Mouse (Mus musculus): ENCODE measurements around the gene Pdhb. TPM values are rescaled to one million over a fixed set of nuclear protein-coding genes. Genes with fewer than 3 reads are reported as not detected.

Gene Pdhb
- polyA plus RNA-seq, 1 experiment = 193 TPM

- H3K36me3 ChIP-seq (ENCODE audit: control insufficient read depth, insufficient read depth) = peaks cover 41% of the 10 kb centered on the region
- H3K4me3 ChIP-seq = no peak overlapping the region
- H3K4me2 ChIP-seq (ENCODE audit: low read depth) = no peak overlapping the region
- H3K27me3 ChIP-seq (ENCODE audit: control insufficient read depth, insufficient read depth, insufficient read length) = no peaks in the 10 kb centered on the region
- no peaks in the 10 kb centered on the region for H3K79me2 ChIP-seq (ENCODE audit: control insufficient read depth, insufficient read depth)
- no peak for TF ChIP-seq SRF (IDR thresholded peaks at IDR 0.05; ENCODE audit: control insufficient read depth, insufficient read length, low read depth)
- TF ChIP-seq USF1 (IDR thresholded peaks at IDR 0.05; ENCODE audit: low read depth) = no peak
- TF ChIP-seq POLR2AphosphoS2 (IDR thresholded peaks at IDR 0.05; ENCODE audit: insufficient read length, low read depth) = no peak
- no peak for TF ChIP-seq MYOG (IDR thresholded peaks at IDR 0.05; ENCODE audit: control insufficient read depth in 1 of 3, insufficient read depth in 1 of 3, insufficient read length in 2 of 3, low read depth in 2 of 3)
- TF ChIP-seq REST (IDR thresholded peaks at IDR 0.05; ENCODE audit: insufficient read depth, insufficient read length) = no peak
- no peak for TF ChIP-seq TCF3 (IDR thresholded peaks at IDR 0.05; ENCODE audit: insufficient read length, low read depth)
- no peak for TF ChIP-seq E2F4 (IDR thresholded peaks at IDR 0.05; ENCODE audit: insufficient read depth)
- TF ChIP-seq POLR2A (IDR thresholded peaks at IDR 0.05; ENCODE audit: insufficient read length, low read depth) = no peak
- TF ChIP-seq TCF12 (IDR thresholded peaks at IDR 0.05; ENCODE audit: insufficient read depth, poor library complexity, severe bottlenecking) = no peak
- no peak for TF ChIP-seq CEBPB (IDR thresholded peaks at IDR 0.05; ENCODE audit: insufficient read depth, poor library complexity, severe bottlenecking)
- TF ChIP-seq MAX (IDR thresholded peaks at IDR 0.05; ENCODE audit: low read depth) = no peak
- no peak for TF ChIP-seq MYOD1 (IDR thresholded peaks at IDR 0.05; ENCODE audit: control insufficient read depth in 1 of 3, insufficient read length in 2 of 3, low read depth in 2 of 3)
- no peak overlapping the region for H3ac ChIP-seq (ENCODE audit: control insufficient read depth, insufficient read length)
These were observed 8.4 kb downstream of the Pdhb start for GRCm38 (mm10) chr14:8164463-8164862.

- Histone ChIP-seq H3K36me3 (ENCODE audit: control insufficient read depth, insufficient read depth) (peaks cover 25% of the 10 kb centered on the region), H3K27me3 (ENCODE audit: control insufficient read depth, insufficient read depth, insufficient read length) (no peaks in the 10 kb centered on the region), H3K79me2 (ENCODE audit: control insufficient read depth, insufficient read depth) (no peaks in the 10 kb centered on the region), H3K4me2 (ENCODE audit: low read depth) (no peak overlapping the region), H3K4me3 (no peak overlapping the region), H3ac (ENCODE audit: control insufficient read depth, insufficient read length) (no peak overlapping the region)
- TF ChIP-seq USF1 (IDR thresholded peaks at IDR 0.05; ENCODE audit: low read depth) (no peak), TCF12 (IDR thresholded peaks at IDR 0.05; ENCODE audit: insufficient read depth, poor library complexity, severe bottlenecking) (no peak), MYOG (IDR thresholded peaks at IDR 0.05; ENCODE audit: control insufficient read depth in 1 of 3, insufficient read depth in 1 of 3, insufficient read length in 2 of 3, low read depth in 2 of 3) (no peak), E2F4 (IDR thresholded peaks at IDR 0.05; ENCODE audit: insufficient read depth) (no peak), POLR2AphosphoS2 (IDR thresholded peaks at IDR 0.05; ENCODE audit: insufficient read length, low read depth) (no peak), REST (IDR thresholded peaks at IDR 0.05; ENCODE audit: insufficient read depth, insufficient read length) (no peak), MAX (IDR thresholded peaks at IDR 0.05; ENCODE audit: low read depth) (no peak), CEBPB (IDR thresholded peaks at IDR 0.05; ENCODE audit: insufficient read depth, poor library complexity, severe bottlenecking) (no peak), POLR2A (IDR thresholded peaks at IDR 0.05; ENCODE audit: insufficient read length, low read depth) (no peak), TCF3 (IDR thresholded peaks at IDR 0.05; ENCODE audit: insufficient read length, low read depth) (no peak), SRF (IDR thresholded peaks at IDR 0.05; ENCODE audit: control insufficient read depth, insufficient read length, low read depth) (no peak), MYOD1 (IDR thresholded peaks at IDR 0.05; ENCODE audit: control insufficient read depth in 1 of 3, insufficient read length in 2 of 3, low read depth in 2 of 3) (no peak)
These were observed 11.0 kb downstream of the Pdhb start for GRCm38 (mm10) chr14:8161777-8162176.

- Histone ChIP-seq H3K4me3 (no peak overlapping the region), H3K36me3 (ENCODE audit: control insufficient read depth, insufficient read depth) (peaks cover 13% of the 10 kb centered on the region), H3K27me3 (ENCODE audit: control insufficient read depth, insufficient read depth, insufficient read length) (no peaks in the 10 kb centered on the region), H3K79me2 (ENCODE audit: control insufficient read depth, insufficient read depth) (no peaks in the 10 kb centered on the region), H3K4me2 (ENCODE audit: low read depth) (no peak overlapping the region), H3ac (ENCODE audit: control insufficient read depth, insufficient read length) (no peak overlapping the region)
- TF ChIP-seq MYOG (IDR thresholded peaks at IDR 0.05; ENCODE audit: control insufficient read depth in 1 of 3, insufficient read depth in 1 of 3, insufficient read length in 2 of 3, low read depth in 2 of 3) (no peak), REST (IDR thresholded peaks at IDR 0.05; ENCODE audit: insufficient read depth, insufficient read length) (no peak), USF1 (IDR thresholded peaks at IDR 0.05; ENCODE audit: low read depth) (no peak), CEBPB (IDR thresholded peaks at IDR 0.05; ENCODE audit: insufficient read depth, poor library complexity, severe bottlenecking) (no peak), POLR2A (IDR thresholded peaks at IDR 0.05; ENCODE audit: insufficient read length, low read depth) (no peak), POLR2AphosphoS2 (IDR thresholded peaks at IDR 0.05; ENCODE audit: insufficient read length, low read depth) (no peak), TCF12 (IDR thresholded peaks at IDR 0.05; ENCODE audit: insufficient read depth, poor library complexity, severe bottlenecking) (no peak), MYOD1 (IDR thresholded peaks at IDR 0.05; ENCODE audit: control insufficient read depth in 1 of 3, insufficient read length in 2 of 3, low read depth in 2 of 3) (no peak), TCF3 (IDR thresholded peaks at IDR 0.05; ENCODE audit: insufficient read length, low read depth) (no peak), SRF (IDR thresholded peaks at IDR 0.05; ENCODE audit: control insufficient read depth, insufficient read length, low read depth) (no peak), MAX (IDR thresholded peaks at IDR 0.05; ENCODE audit: low read depth) (no peak), E2F4 (IDR thresholded peaks at IDR 0.05; ENCODE audit: insufficient read depth) (no peak)
These were observed 13.7 kb downstream of the Pdhb start for GRCm38 (mm10) chr14:8159141-8159540.

- Histone ChIP-seq H3K4me2 (ENCODE audit: low read depth) (no peak overlapping the region), H3ac (ENCODE audit: control insufficient read depth, insufficient read length) (no peak overlapping the region), H3K79me2 (ENCODE audit: control insufficient read depth, insufficient read depth) (no peaks in the 10 kb centered on the region), H3K36me3 (ENCODE audit: control insufficient read depth, insufficient read depth) (peaks cover 13% of the 10 kb centered on the region), H3K27me3 (ENCODE audit: control insufficient read depth, insufficient read depth, insufficient read length) (no peaks in the 10 kb centered on the region), H3K4me3 (no peak overlapping the region)
- TF ChIP-seq USF1 (IDR thresholded peaks at IDR 0.05; ENCODE audit: low read depth) (no peak), SRF (IDR thresholded peaks at IDR 0.05; ENCODE audit: control insufficient read depth, insufficient read length, low read depth) (no peak), TCF12 (IDR thresholded peaks at IDR 0.05; ENCODE audit: insufficient read depth, poor library complexity, severe bottlenecking) (no peak), MAX (IDR thresholded peaks at IDR 0.05; ENCODE audit: low read depth) (no peak), POLR2AphosphoS2 (IDR thresholded peaks at IDR 0.05; ENCODE audit: insufficient read length, low read depth) (no peak), TCF3 (IDR thresholded peaks at IDR 0.05; ENCODE audit: insufficient read length, low read depth) (no peak), MYOG (IDR thresholded peaks at IDR 0.05; ENCODE audit: control insufficient read depth in 1 of 3, insufficient read depth in 1 of 3, insufficient read length in 2 of 3, low read depth in 2 of 3) (no peak)
These were observed 14.1 kb downstream of the Pdhb start for GRCm38 (mm10) chr14:8158721-8159120.

All from myocyte (in vitro differentiated cells).